Mouse (Mus musculus) forebrain, postnatal 0 days (tissue): Measurements from ENCODE around the gene Ctsk. TPM values are rescaled to one million over a fixed set of nuclear protein-coding genes. Genes with fewer than 3 reads are reported as not detected.

Experiments used
- ATAC-seq: fragments of 200-750 bp; cut with Nextera tagmentation; 2 replicates; pipeline ENCODE4 v1.8.0; 2017; ENCODE audit warnings: mild to moderate bottlenecking, moderate library complexity
- DNase-seq: peaks from one replicate; pipeline ENCODE4 v3.0.0-alpha.2; 2015
- H3K27ac ChIP-seq: fragments of 300-500 bp; sonication (generic); 2 replicates; pipeline ENCODE4 v1.5.1; 2014; ENCODE audit warnings: low read depth, mild to moderate bottlenecking, antibody characterized with exemption, low read length, moderate library complexity, mixed read lengths
- H3K27me3 ChIP-seq: fragments of 300-500 bp; sonication (generic); 2 replicates; pipeline ENCODE4 v1.6.1; 2014; ENCODE audit warnings: mild to moderate bottlenecking, low read length, mixed read lengths; ENCODE audit not compliant: insufficient read depth
- H3K36me3 ChIP-seq: fragments of 300-500 bp; sonication (generic); 2 replicates; pipeline ENCODE4 v1.6.1; 2014; ENCODE audit warnings: mild to moderate bottlenecking, moderate library complexity; ENCODE audit not compliant: insufficient read depth
- H3K4me1 ChIP-seq: fragments of 300-500 bp; sonication (generic); 2 replicates; pipeline ENCODE4 v1.6.1; 2014; ENCODE audit warnings: antibody characterized with exemption; ENCODE audit not compliant: insufficient read depth
- H3K4me2 ChIP-seq: fragments of 300-500 bp; sonication (generic); 2 replicates; pipeline ENCODE4 v1.6.1; 2014; ENCODE audit warnings: low read depth, mild to moderate bottlenecking, moderate library complexity
- H3K4me3 ChIP-seq: fragments of 300-500 bp; sonication (generic); 2 replicates; pipeline ENCODE4 v1.5.1; 2014; ENCODE audit warnings: low read depth, low read length, mixed read lengths
- H3K9ac ChIP-seq: fragments of 300-500 bp; sonication (generic); 2 replicates; pipeline ENCODE4 v1.6.1; 2014; ENCODE audit warnings: mild to moderate bottlenecking
- H3K9me3 ChIP-seq: fragments of 300-500 bp; sonication (generic); 2 replicates; pipeline ENCODE4 v1.6.1; 2016; ENCODE audit warnings: low read length
- CTCF ChIP-seq: sonication (generic); IDR thresholded peaks from 2 replicates; pipeline ENCODE4 v1.5.1; 2016; ENCODE audit warnings: antibody characterized with exemption, control low read depth, low read depth
- WGBS: fragments of 180-500 bp; shearing (Covaris S2); extraction: QIAGEN DNeasy Blood & Tissue Kit; methylation state at CpG from one replicate; pipeline ENCODE4 v1.1.7; 2014; 5-methylcytosine and 5-hydroxymethylcytosine counted together
- polyA plus RNA-seq: library from polyadenylated mRNA; unstranded; fragments of >200 nt; fragmentation: Nextera tagmentation; extraction: Ambion mirVana; gene quantifications from 2 replicates; pipeline ENCODE4 v1.2.1, GENCODE M21; 2015
- total RNA-seq: library from RNA; depleted of rRNA; stranded (reverse); fragments of >200 nt; gene quantifications from 2 replicates; pipeline ENCODE4 v1.2.3, GENCODE M21; 2014; rRNA removed

Gene Ctsk
- total and polyA plus RNA-seq, 2 experiments from 2014 or later: 8.6 to 16.5 TPM

DNA sequence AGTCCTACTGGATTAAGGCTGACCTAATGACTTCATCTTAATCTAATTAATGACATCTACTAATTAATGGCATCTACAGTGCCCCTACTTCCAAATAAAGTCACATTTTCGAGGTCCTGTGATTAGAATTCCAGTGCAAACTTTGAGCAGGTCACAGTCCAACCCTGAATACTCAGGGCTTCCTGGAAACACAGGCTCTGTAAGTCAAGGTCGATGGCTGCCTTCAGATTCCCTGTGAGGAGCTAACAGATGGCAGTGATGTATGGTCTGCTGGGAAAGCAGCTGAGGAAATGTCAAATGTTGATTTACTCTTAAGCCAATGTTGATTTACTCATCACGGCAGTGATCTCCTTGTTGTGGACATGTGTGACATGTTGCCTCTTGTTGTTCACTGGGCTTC, 54.9 kb downstream of the Ctsk start:
- Histone ChIP-seq H3K27me3 (no peaks in the 10 kb centered on the region), H3K9me3 (no peaks in the 10 kb centered on the region), H3K27ac (no peak overlapping the region), H3K4me1 (no peaks in the 10 kb centered on the region), H3K4me2 (no peak overlapping the region), H3K36me3 (no peaks in the 10 kb centered on the region), H3K9ac (no peak overlapping the region), H3K4me3 (no peak overlapping the region)
- DNase-seq: no peak
- TF ChIP-seq CTCF: no peak
- 67% methylated on average over 3 of the region's 3 CpGs for WGBS
- ATAC-seq: no peak

Other genes starting within 250 kb of the Ctsk start
- 0.23 and 0.33 TPM in 2 replicates for gene Bnipl, start 248.1 kb upstream of the Ctsk start, total RNA-seq
- gene Bnipl, start 248.1 kb upstream of the Ctsk start, polyA plus RNA-seq: not detected in 2 replicates
- gene Mindy1, start 217.9 kb upstream of the Ctsk start, total RNA-seq: 29.5 and 35.4 TPM in 2 replicates
- gene Mindy1, start 217.9 kb upstream of the Ctsk start, polyA plus RNA-seq: 33.6 and 38.9 TPM in 2 replicates
- gene Prune1, start 217.2 kb upstream of the Ctsk start, total RNA-seq: 47.2 and 59.0 TPM in 2 replicates
- gene Prune1, start 217.2 kb upstream of the Ctsk start, polyA plus RNA-seq: 51.4 and 60.4 TPM in 2 replicates
- gene Anxa9, start 192.1 kb upstream of the Ctsk start, total RNA-seq: 0.14 and 0.54 TPM in 2 replicates
- 0.24 and 0.40 TPM in 2 replicates for gene Anxa9, start 192.1 kb upstream of the Ctsk start, polyA plus RNA-seq
- gene Cers2, start 184.5 kb upstream of the Ctsk start, total RNA-seq: 59.4 and 72.6 TPM in 2 replicates
- 68.6 and 77.9 TPM in 2 replicates for gene Cers2, start 184.5 kb upstream of the Ctsk start, polyA plus RNA-seq
- 49.9 and 56.1 TPM in 2 replicates for gene Setdb1, start 142.1 kb upstream of the Ctsk start, total RNA-seq
- 24.1 and 28.3 TPM in 2 replicates for gene Setdb1, start 142.1 kb upstream of the Ctsk start, polyA plus RNA-seq
- gene 4930558C23Rik, start 96.4 kb upstream of the Ctsk start, total RNA-seq: not detected in 2 replicates
- not detected in 2 replicates for gene 4930558C23Rik, start 96.4 kb upstream of the Ctsk start, polyA plus RNA-seq
- gene Arnt, start 64.9 kb upstream of the Ctsk start, total RNA-seq: 14.2 and 14.7 TPM in 2 replicates
- gene Arnt, start 64.9 kb upstream of the Ctsk start, polyA plus RNA-seq: 4.0 and 7.8 TPM in 2 replicates
- gene Ctss, start 27.5 kb downstream of the Ctsk start, total RNA-seq: 17.3 and 20.3 TPM in 2 replicates
- gene Ctss, start 27.5 kb downstream of the Ctsk start, polyA plus RNA-seq: 23.1 and 25.5 TPM in 2 replicates
- gene Hormad1, start 60.4 kb downstream of the Ctsk start, total RNA-seq: not detected in 2 replicates
- not detected in 2 replicates for gene Hormad1, start 60.4 kb downstream of the Ctsk start, polyA plus RNA-seq
- gene Golph3l, start 89.7 kb downstream of the Ctsk start, total RNA-seq: 23.2 and 28.5 TPM in 2 replicates
- 18.2 and 19.2 TPM in 2 replicates for gene Golph3l, start 89.7 kb downstream of the Ctsk start, polyA plus RNA-seq
- 140 and 146 TPM in 2 replicates for gene Ensa, start 125.7 kb downstream of the Ctsk start, total RNA-seq
- gene Ensa, start 125.7 kb downstream of the Ctsk start, polyA plus RNA-seq: 145 and 151 TPM in 2 replicates
- 131 and 137 TPM in 2 replicates for gene Mcl1, start 159.5 kb downstream of the Ctsk start, total RNA-seq
- 42.9 and 46.6 TPM in 2 replicates for gene Mcl1, start 159.5 kb downstream of the Ctsk start, polyA plus RNA-seq
- gene Adamtsl4, start 188.7 kb downstream of the Ctsk start, total RNA-seq: 0.81 and 1.8 TPM in 2 replicates
- 0.67 and 2.0 TPM in 2 replicates for gene Adamtsl4, start 188.7 kb downstream of the Ctsk start, polyA plus RNA-seq
- gene Ecm1, start 240.3 kb downstream of the Ctsk start, total RNA-seq: 3.3 and 4.8 TPM in 2 replicates
- 8.3 and 8.7 TPM in 2 replicates for gene Ecm1, start 240.3 kb downstream of the Ctsk start, polyA plus RNA-seq